Mouse (Mus musculus): ENCODE data around the gene Kcmf1. TPM values are rescaled to one million over a fixed set of nuclear protein-coding genes. Genes with fewer than 3 reads are reported as not detected.

Kcmf1 gene
- polyA plus RNA-seq, 1 experiment, result 175 TPM

DNA sequence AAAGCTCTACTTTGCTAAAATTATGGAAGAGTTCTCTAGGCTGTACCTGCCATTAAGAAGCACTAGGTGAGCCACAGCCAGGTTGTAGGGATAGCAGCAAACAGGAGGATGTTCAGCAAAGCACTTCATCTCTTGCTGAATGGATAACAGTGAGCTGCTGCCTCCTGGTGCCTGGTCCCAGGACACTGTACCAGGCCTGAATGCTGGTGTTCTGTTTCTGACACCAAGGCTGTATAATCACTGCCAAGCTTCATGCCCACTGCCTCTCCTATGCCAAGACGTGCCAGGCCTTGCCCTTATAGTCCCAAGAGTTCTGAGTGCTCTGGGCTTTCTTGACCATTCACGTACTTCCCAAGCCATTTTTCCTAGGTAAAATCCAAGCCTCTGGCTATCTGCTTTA is 8.5 kb downstream of the Kcmf1 start:
- H3K4me3 ChIP-seq (ENCODE audit: low read depth, low read length), result no peak overlapping the region
- H3K27ac ChIP-seq (ENCODE audit: insufficient read depth, low read length), result no peak overlapping the region
- no peaks in the 10 kb centered on the region for H3K27me3 ChIP-seq (ENCODE audit: control insufficient read depth, insufficient read depth, low read length, poor library complexity, severe bottlenecking)
- no peak for TF ChIP-seq POLR2A (IDR thresholded peaks at IDR 0.05; ENCODE audit: insufficient read depth, low read length)
- no peak for TF ChIP-seq EP300 (IDR thresholded peaks at IDR 0.05; ENCODE audit: insufficient read depth, low read depth, low read length)
- peak; percentile 2 for TF ChIP-seq CTCF (IDR thresholded peaks at IDR 0.05; ENCODE audit: low read depth, low read length)
- no peak overlapping the region for H3K9ac ChIP-seq (ENCODE audit: low read depth, poor library complexity, severe bottlenecking)
- H3K9me3 ChIP-seq (replicated peaks; ENCODE audit: control insufficient read depth, insufficient read depth, low read length, poor library complexity, severe bottlenecking), result no peaks in the 10 kb centered on the region
- peaks cover 23% of the 10 kb centered on the region for H3K36me3 ChIP-seq (ENCODE audit: control insufficient read depth, insufficient read depth, low read length, poor library complexity, severe bottlenecking)
- peaks cover 7% of the 10 kb centered on the region for H3K4me1 ChIP-seq (ENCODE audit: control insufficient read depth, insufficient read depth, low read length)

DNA sequence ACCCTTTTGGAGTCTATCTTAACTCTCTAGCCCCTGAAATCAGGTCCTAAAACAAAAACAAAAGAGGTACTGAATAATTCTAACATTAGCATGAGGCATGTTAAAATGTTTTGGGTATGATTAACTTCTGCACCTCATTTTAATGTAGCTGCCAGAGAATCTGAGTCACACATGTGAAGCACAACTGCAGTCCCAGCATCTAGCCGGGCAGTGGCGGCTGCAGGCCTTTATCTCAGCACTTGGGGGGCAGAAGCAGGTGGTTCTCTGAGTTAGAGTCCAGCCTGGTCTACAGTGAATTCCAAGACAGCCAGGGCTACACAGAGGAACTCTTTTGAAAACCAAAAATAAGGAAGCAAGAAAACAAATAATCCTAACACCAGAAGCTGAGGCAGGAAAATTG is 11.1 kb downstream of the Kcmf1 start:
- no peak for TF ChIP-seq EP300 (IDR thresholded peaks at IDR 0.05; ENCODE audit: insufficient read depth, low read depth, low read length)
- TF ChIP-seq CTCF (IDR thresholded peaks at IDR 0.05; ENCODE audit: low read depth, low read length), result no peak
- no peak for TF ChIP-seq POLR2A (IDR thresholded peaks at IDR 0.05; ENCODE audit: insufficient read depth, low read length)
- Histone ChIP-seq H3K27ac (ENCODE audit: insufficient read depth, low read length) (peak overlapping the region; percentile 36), H3K9ac (ENCODE audit: low read depth, poor library complexity, severe bottlenecking) (peak overlapping the region; percentile 40; the same call in 1 of the 2 replicates), H3K4me1 (ENCODE audit: control insufficient read depth, insufficient read depth, low read length) (peaks cover 7% of the 10 kb centered on the region), H3K4me3 (ENCODE audit: low read depth, low read length) (no peak overlapping the region), H3K9me3 (replicated peaks; ENCODE audit: control insufficient read depth, insufficient read depth, low read length, poor library complexity, severe bottlenecking) (no peaks in the 10 kb centered on the region), H3K36me3 (ENCODE audit: control insufficient read depth, insufficient read depth, low read length, poor library complexity, severe bottlenecking) (peaks cover 12% of the 10 kb centered on the region), H3K27me3 (ENCODE audit: control insufficient read depth, insufficient read depth, low read length, poor library complexity, severe bottlenecking) (no peaks in the 10 kb centered on the region)

DNA sequence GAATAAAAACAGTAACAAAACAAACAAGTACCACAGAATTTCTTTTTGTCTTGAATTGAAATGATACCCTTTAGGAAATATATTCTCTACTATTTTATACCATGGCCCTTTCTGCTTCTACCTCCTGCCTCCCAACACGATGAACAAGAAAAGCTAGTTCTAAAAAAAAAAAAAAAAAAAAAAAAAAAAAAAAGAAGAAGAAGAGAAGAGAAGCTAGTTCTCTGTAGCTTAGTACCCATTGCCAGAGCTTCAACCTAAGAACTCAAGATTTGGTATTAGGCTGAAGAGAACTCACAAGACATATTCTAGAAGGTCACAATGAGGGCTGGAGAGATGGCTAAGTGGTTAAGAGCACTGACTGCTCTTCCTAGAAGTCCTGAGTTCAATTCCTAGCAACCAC is 14.5 kb downstream of the Kcmf1 start:
- H3K36me3 ChIP-seq (ENCODE audit: control insufficient read depth, insufficient read depth, low read length, poor library complexity, severe bottlenecking), result peaks cover 9% of the 10 kb centered on the region
- no peaks in the 10 kb centered on the region for H3K27me3 ChIP-seq (ENCODE audit: control insufficient read depth, insufficient read depth, low read length, poor library complexity, severe bottlenecking)
- no peaks in the 10 kb centered on the region for H3K9me3 ChIP-seq (replicated peaks; ENCODE audit: control insufficient read depth, insufficient read depth, low read length, poor library complexity, severe bottlenecking)
- H3K27ac ChIP-seq (ENCODE audit: insufficient read depth, low read length), result no peak overlapping the region
- peaks cover 15% of the 10 kb centered on the region for H3K4me1 ChIP-seq (ENCODE audit: control insufficient read depth, insufficient read depth, low read length)
- H3K4me3 ChIP-seq (ENCODE audit: low read depth, low read length), result no peak overlapping the region
- TF ChIP-seq CTCF (IDR thresholded peaks at IDR 0.05; ENCODE audit: low read depth, low read length), result no peak
- no peak for TF ChIP-seq POLR2A (IDR thresholded peaks at IDR 0.05; ENCODE audit: insufficient read depth, low read length)
- no peak for TF ChIP-seq EP300 (IDR thresholded peaks at IDR 0.05; ENCODE audit: insufficient read depth, low read depth, low read length)
- no peak overlapping the region for H3K9ac ChIP-seq (ENCODE audit: low read depth, poor library complexity, severe bottlenecking)

DNA sequence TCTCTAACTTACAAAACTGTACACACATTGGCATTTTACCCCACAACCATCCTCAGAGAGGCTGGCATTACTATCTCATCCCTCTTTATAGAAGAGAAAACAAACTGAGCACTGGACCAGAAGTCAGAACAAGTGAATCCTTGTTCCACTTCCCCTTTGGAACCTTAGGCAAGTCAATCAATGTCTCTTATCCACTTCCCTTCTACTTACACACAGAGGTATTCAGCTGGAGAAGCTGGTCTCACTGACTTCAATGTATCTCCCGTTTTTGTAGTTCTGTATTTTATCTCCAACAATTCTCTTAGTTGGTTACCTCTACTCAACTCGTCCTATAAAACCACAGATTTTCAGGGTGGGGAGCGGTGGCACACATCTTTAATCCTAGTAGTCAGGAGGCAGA is 15.0 kb downstream of the Kcmf1 start:
- no peak overlapping the region for H3K9ac ChIP-seq (ENCODE audit: low read depth, poor library complexity, severe bottlenecking)
- H3K27ac ChIP-seq (ENCODE audit: insufficient read depth, low read length), result no peak overlapping the region; the same call in 1 of the 2 replicates
- no peaks in the 10 kb centered on the region for H3K27me3 ChIP-seq (ENCODE audit: control insufficient read depth, insufficient read depth, low read length, poor library complexity, severe bottlenecking)
- peaks cover 9% of the 10 kb centered on the region for H3K36me3 ChIP-seq (ENCODE audit: control insufficient read depth, insufficient read depth, low read length, poor library complexity, severe bottlenecking)
- peaks cover 13% of the 10 kb centered on the region for H3K4me1 ChIP-seq (ENCODE audit: control insufficient read depth, insufficient read depth, low read length)
- no peak overlapping the region for H3K4me3 ChIP-seq (ENCODE audit: low read depth, low read length)
- no peaks in the 10 kb centered on the region for H3K9me3 ChIP-seq (replicated peaks; ENCODE audit: control insufficient read depth, insufficient read depth, low read length, poor library complexity, severe bottlenecking)
- TF ChIP-seq EP300 (IDR thresholded peaks at IDR 0.05; ENCODE audit: insufficient read depth, low read depth, low read length) (no peak), CTCF (IDR thresholded peaks at IDR 0.05; ENCODE audit: low read depth, low read length) (no peak), POLR2A (IDR thresholded peaks at IDR 0.05; ENCODE audit: insufficient read depth, low read length) (no peak)

DNA sequence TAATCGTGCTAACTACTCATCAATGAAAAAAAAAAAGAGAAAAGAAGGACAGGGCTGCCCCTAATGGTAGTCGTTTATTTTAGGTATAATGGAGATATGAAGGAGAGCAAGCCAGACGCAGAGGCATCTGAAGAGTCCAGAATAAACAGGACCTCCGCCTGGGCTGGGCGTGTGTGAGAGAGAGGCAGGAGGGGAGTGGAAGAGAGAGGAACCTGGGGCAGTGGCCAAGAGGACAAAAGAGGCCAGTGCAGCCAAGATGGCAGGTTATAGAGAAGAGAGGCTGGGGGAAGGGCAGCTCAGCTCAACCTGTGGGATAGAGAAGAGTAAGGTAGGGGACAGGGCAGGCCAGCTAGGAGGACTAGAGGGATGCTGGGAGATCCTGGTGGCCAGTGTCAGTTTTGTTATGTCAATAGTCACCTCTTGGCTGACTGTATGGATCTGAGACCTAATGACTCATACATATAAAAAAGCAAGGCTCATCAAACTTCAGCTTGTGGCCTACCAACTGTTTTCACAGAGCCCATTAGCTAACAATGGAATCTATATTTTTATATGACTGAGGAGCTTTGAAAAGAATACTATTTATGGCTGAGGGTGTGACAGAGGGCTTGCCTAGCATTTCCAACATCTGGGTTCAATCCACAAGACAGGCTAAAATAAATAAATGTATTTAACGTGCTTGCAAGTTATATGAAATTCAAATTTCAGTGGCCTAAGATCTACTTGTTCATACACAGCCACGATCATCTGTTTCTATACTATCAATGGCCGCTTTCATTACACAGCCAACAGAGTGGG is 16.9 kb downstream of the Kcmf1 start:
- Histone ChIP-seq H3K4me3 (ENCODE audit: low read depth, low read length) (no peak overlapping the region), H3K27me3 (ENCODE audit: control insufficient read depth, insufficient read depth, low read length, poor library complexity, severe bottlenecking) (no peaks in the 10 kb centered on the region), H3K9me3 (replicated peaks; ENCODE audit: control insufficient read depth, insufficient read depth, low read length, poor library complexity, severe bottlenecking) (no peaks in the 10 kb centered on the region), H3K36me3 (ENCODE audit: control insufficient read depth, insufficient read depth, low read length, poor library complexity, severe bottlenecking) (peaks cover 3% of the 10 kb centered on the region), H3K9ac (ENCODE audit: low read depth, poor library complexity, severe bottlenecking) (no peak overlapping the region), H3K27ac (ENCODE audit: insufficient read depth, low read length) (no peak overlapping the region), H3K4me1 (ENCODE audit: control insufficient read depth, insufficient read depth, low read length) (peaks cover 13% of the 10 kb centered on the region)
- TF ChIP-seq CTCF (IDR thresholded peaks at IDR 0.05; ENCODE audit: low read depth, low read length) (no peak), EP300 (IDR thresholded peaks at IDR 0.05; ENCODE audit: insufficient read depth, low read depth, low read length) (no peak), POLR2A (IDR thresholded peaks at IDR 0.05; ENCODE audit: insufficient read depth, low read length) (no peak)

DNA sequence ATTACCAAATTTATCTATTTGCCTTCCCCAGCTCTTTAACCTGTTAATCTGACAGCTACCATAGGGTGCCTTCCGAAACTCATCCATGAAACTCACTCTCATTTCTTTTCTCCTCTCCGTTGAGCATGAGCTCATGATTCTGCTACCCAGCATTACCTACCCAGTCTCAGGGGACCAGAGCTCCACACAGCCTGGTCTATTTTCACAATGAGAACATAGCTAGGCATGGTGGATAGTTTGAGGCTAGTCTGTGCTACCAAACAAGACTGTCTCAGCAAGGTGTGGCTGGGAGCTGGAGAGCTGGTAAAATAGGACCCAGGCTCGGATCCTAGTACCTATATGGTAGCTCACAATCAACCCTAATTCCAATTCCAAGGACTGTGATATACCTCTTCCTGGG is 17.6 kb downstream of the Kcmf1 start:
- no peak for TF ChIP-seq CTCF (IDR thresholded peaks at IDR 0.05; ENCODE audit: low read depth, low read length)
- no peak overlapping the region for H3K9ac ChIP-seq (ENCODE audit: low read depth, poor library complexity, severe bottlenecking)
- H3K4me1 ChIP-seq (ENCODE audit: control insufficient read depth, insufficient read depth, low read length), result peaks cover 13% of the 10 kb centered on the region
- no peaks in the 10 kb centered on the region for H3K27me3 ChIP-seq (ENCODE audit: control insufficient read depth, insufficient read depth, low read length, poor library complexity, severe bottlenecking)
- H3K36me3 ChIP-seq (ENCODE audit: control insufficient read depth, insufficient read depth, low read length, poor library complexity, severe bottlenecking), result no peaks in the 10 kb centered on the region; the same call in 1 of the 2 replicates
- no peak overlapping the region for H3K27ac ChIP-seq (ENCODE audit: insufficient read depth, low read length)
- no peaks in the 10 kb centered on the region for H3K9me3 ChIP-seq (replicated peaks; ENCODE audit: control insufficient read depth, insufficient read depth, low read length, poor library complexity, severe bottlenecking)
- H3K4me3 ChIP-seq (ENCODE audit: low read depth, low read length), result no peak overlapping the region

Measured in ES-Bruce4 (cell line).